Mouse (Mus musculus) MEL (cell line): ENCODE measurements at regions not wholly inside any gene's neighbourhood (a gene's known extent, or its start where the extent isn't known, plus 50 kb on each side); places are given as distances from the start of the nearest gene placed in this dataset.

Experiments
- DNase-seq: peaks from one replicate; pipeline ENCODE4 v3.0.0; 2011; ENCODE audit warnings: low read depth, low spot score
- H3K27ac ChIP-seq: 2 replicates; pipeline ENCODE4 v1.5.1; 2012; ENCODE audit warnings: low read depth, mild to moderate bottlenecking, control low read depth, low read length, moderate library complexity; ENCODE audit not compliant: control insufficient read depth
- H3K27me3 ChIP-seq, 2 experiments: fragments of 150-350 bp in 1 of 2; sonication (generic) in 1 of 2; 2 replicates each; pipeline ENCODE4 v1.6.1; 2012; ENCODE audit warnings: low read length in 2 of 2, mild to moderate bottlenecking in 2 of 2, improper control_type of control experiment in 1 of 2, moderate library complexity in 1 of 2; ENCODE audit not compliant: insufficient read depth in 2 of 2, control insufficient read depth in 1 of 2
- H3K36me3 ChIP-seq, 2 experiments: 2 replicates each; pipeline ENCODE4 v1.6.1; 2012 to 2014; ENCODE audit warnings: low read length in 2 of 2, improper control_type of control experiment in 1 of 2, inconsistent platforms in 1 of 2, mild to moderate bottlenecking in 1 of 2; ENCODE audit not compliant: insufficient read depth in 2 of 2, control insufficient read depth in 1 of 2
- H3K4me1 ChIP-seq, 2 experiments: fragments of 150-350 bp in 1 of 2; sonication (generic) in 1 of 2; 2 replicates each; pipeline ENCODE4 v1.6.1; 2012; ENCODE audit warnings: low read length in 2 of 2, improper control_type of control experiment in 1 of 2, mild to moderate bottlenecking in 1 of 2; ENCODE audit not compliant: insufficient read depth in 2 of 2, control insufficient read depth in 1 of 2
- H3K4me3 ChIP-seq, 2 experiments: fragments of 150-350 bp in 1 of 2; sonication (generic) in 1 of 2; 2 replicates each; pipeline ENCODE4 v1.5.1; 2012; ENCODE audit warnings: low read depth in 2 of 2, low read length in 2 of 2, mild to moderate bottlenecking in 2 of 2, moderate library complexity in 2 of 2, control low read depth in 1 of 2, improper control_type of control experiment in 1 of 2; ENCODE audit not compliant: control insufficient read depth in 1 of 2, insufficient read depth in 1 of 2
- H3K79me2 ChIP-seq: 2 replicates; pipeline ENCODE4 v1.6.1; 2012; ENCODE audit warnings: mild to moderate bottlenecking, low read length, moderate library complexity; ENCODE audit not compliant: control insufficient read depth, poor library complexity, insufficient read depth
- H3K9ac ChIP-seq: 2 replicates; pipeline ENCODE4 v1.6.1; 2012; ENCODE audit warnings: low read depth, mild to moderate bottlenecking, control low read depth, low read length, moderate library complexity; ENCODE audit not compliant: control insufficient read depth, poor library complexity, severe bottlenecking
- H3K9me3 ChIP-seq: fragments of 150-350 bp; sonication (generic); replicated peaks from 2 replicates; pipeline ENCODE4 v1.6.1; 2012; ENCODE audit warnings: mild to moderate bottlenecking, low read length, improper control_type of control experiment, moderate library complexity; ENCODE audit not compliant: insufficient read depth
- BHLHE40 ChIP-seq: IDR thresholded peaks from 2 replicates; pipeline ENCODE4 v1.6.1; 2012; ENCODE audit warnings: low read depth, mild to moderate bottlenecking, inconsistent platforms, low read length, improper control_type of control experiment, borderline replicate concordance
- CTCF ChIP-seq, 3 experiments: IDR thresholded peaks in 2 of 3; conservative IDR thresholded peaks in 1 of 3; 2 replicates each; pipeline ENCODE4 v1.5.1; 2011 to 2012; ENCODE audit warnings: low read length in 3 of 3, low read depth in 2 of 3, mild to moderate bottlenecking in 2 of 3, improper control_type of control experiment in 1 of 3, inconsistent platforms in 1 of 3, mixed read lengths in 1 of 3, moderate library complexity in 1 of 3; ENCODE audit not compliant: control insufficient read depth in 1 of 3, insufficient read depth in 1 of 3, poor library complexity in 1 of 3, severe bottlenecking in 1 of 3
- E2F4 ChIP-seq: IDR thresholded peaks from 2 replicates; pipeline ENCODE4 v1.6.1; 2011; ENCODE audit warnings: low read depth, low read length, improper control_type of control experiment, borderline replicate concordance
- ELF1 ChIP-seq: IDR thresholded peaks from 2 replicates; pipeline ENCODE4 v1.6.1; 2014; ENCODE audit warnings: low read depth, mild to moderate bottlenecking, inconsistent platforms, low read length, improper control_type of control experiment, moderate library complexity
- EP300 ChIP-seq, 2 experiments: IDR thresholded peaks; 2 replicates each; pipeline ENCODE4 v1.6.1; 2011; ENCODE audit warnings: improper control_type of control experiment in 2 of 2, low read length in 2 of 2, low read depth in 1 of 2, mild to moderate bottlenecking in 1 of 2
- ETS1 ChIP-seq: IDR thresholded peaks from 2 replicates; pipeline ENCODE4 v1.6.1; 2012; ENCODE audit warnings: low read depth, mild to moderate bottlenecking, inconsistent platforms, low read length, improper control_type of control experiment, moderate library complexity
- KAT2A ChIP-seq: conservative IDR thresholded peaks from 2 replicates; pipeline ENCODE4 v1.6.1; 2012; ENCODE audit warnings: low read depth, low read length, improper control_type of control experiment, inconsistent platforms
- MAFK ChIP-seq: IDR thresholded peaks from 2 replicates; pipeline ENCODE4 v1.6.1; 2011; ENCODE audit warnings: low read depth, mild to moderate bottlenecking, low read length, improper control_type of control experiment, borderline replicate concordance
- MAX ChIP-seq: IDR thresholded peaks from 2 replicates; pipeline ENCODE4 v1.6.1; 2011; ENCODE audit warnings: low read length, improper control_type of control experiment
- MAZ ChIP-seq: IDR thresholded peaks from 2 replicates; pipeline ENCODE4 v1.6.1; 2012; ENCODE audit warnings: low read depth, mild to moderate bottlenecking, inconsistent platforms, low read length, improper control_type of control experiment
- MXI1 ChIP-seq: IDR thresholded peaks from 2 replicates; pipeline ENCODE4 v1.6.1; 2011; ENCODE audit warnings: mild to moderate bottlenecking, low read depth, low read length, improper control_type of control experiment
- MYB ChIP-seq: IDR thresholded peaks from 2 replicates; pipeline ENCODE4 v1.6.1; 2011; ENCODE audit warnings: mild to moderate bottlenecking, low read depth, low read length, improper control_type of control experiment
- MYC ChIP-seq: IDR thresholded peaks from 2 replicates; pipeline ENCODE4 v1.6.1; 2011; ENCODE audit warnings: low read depth, mild to moderate bottlenecking, low read length, improper control_type of control experiment, moderate library complexity
- POLR2AphosphoS2 ChIP-seq: IDR thresholded peaks from 2 replicates; pipeline ENCODE4 v1.6.1; 2011; ENCODE audit warnings: low read length, improper control_type of control experiment
- POLR2AphosphoS5 ChIP-seq: IDR thresholded peaks from 2 replicates; pipeline ENCODE4 v1.6.1; 2012; ENCODE audit warnings: low read depth, borderline replicate concordance, mild to moderate bottlenecking, inconsistent platforms, low read length, moderate library complexity, mixed read lengths
- RAD21 ChIP-seq: IDR thresholded peaks from 2 replicates; pipeline ENCODE4 v1.6.1; 2011; ENCODE audit warnings: mild to moderate bottlenecking, low read depth, low read length, improper control_type of control experiment
- RCOR1 ChIP-seq: IDR thresholded peaks from 2 replicates; pipeline ENCODE4 v1.6.1; 2012; ENCODE audit warnings: low read depth, mild to moderate bottlenecking, inconsistent platforms, low read length, improper control_type of control experiment
- SMC3 ChIP-seq: IDR thresholded peaks from 2 replicates; pipeline ENCODE4 v1.6.1; 2011; ENCODE audit warnings: low read depth, low read length, improper control_type of control experiment
- USF1 ChIP-seq: IDR thresholded peaks from 2 replicates; pipeline ENCODE4 v1.6.1; 2014; ENCODE audit warnings: low read depth, mild to moderate bottlenecking, inconsistent platforms, low read length, improper control_type of control experiment, moderate library complexity
- USF2 ChIP-seq, 2 experiments: IDR thresholded peaks; 2 replicates each; pipeline ENCODE4 v1.6.1; 2011 to 2012; ENCODE audit warnings: improper control_type of control experiment in 2 of 2, low read length in 2 of 2, borderline replicate concordance in 1 of 2, inconsistent platforms in 1 of 2, low read depth in 1 of 2, mild to moderate bottlenecking in 1 of 2; ENCODE audit not compliant: insufficient read depth in 1 of 2
- ZMIZ1 ChIP-seq: IDR thresholded peaks from 2 replicates; pipeline ENCODE4 v1.6.1; 2012; ENCODE audit warnings: low read depth, mild to moderate bottlenecking, inconsistent platforms, low read length, improper control_type of control experiment, moderate library complexity
- ZNF384 ChIP-seq: IDR thresholded peaks from 2 replicates; pipeline ENCODE4 v1.6.1; 2012; ENCODE audit warnings: low read depth, mild to moderate bottlenecking, inconsistent platforms, low read length, improper control_type of control experiment

DNA sequence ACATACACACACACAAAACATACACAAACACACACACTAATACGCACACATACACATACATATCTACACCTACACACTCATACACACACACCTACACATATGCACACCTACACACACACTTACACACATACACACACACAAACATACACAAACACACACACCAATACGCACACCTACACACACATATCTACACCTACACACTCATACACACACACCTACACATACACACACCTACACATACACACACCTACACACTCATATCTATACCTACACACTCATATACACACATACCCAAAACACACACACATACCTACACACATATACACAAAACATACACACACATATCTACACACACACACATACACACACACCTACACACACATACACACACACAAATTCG is 179.9 kb upstream of the Frmd6 start:
- no peak overlapping the region for H3K4me3 ChIP-seq

DNA sequence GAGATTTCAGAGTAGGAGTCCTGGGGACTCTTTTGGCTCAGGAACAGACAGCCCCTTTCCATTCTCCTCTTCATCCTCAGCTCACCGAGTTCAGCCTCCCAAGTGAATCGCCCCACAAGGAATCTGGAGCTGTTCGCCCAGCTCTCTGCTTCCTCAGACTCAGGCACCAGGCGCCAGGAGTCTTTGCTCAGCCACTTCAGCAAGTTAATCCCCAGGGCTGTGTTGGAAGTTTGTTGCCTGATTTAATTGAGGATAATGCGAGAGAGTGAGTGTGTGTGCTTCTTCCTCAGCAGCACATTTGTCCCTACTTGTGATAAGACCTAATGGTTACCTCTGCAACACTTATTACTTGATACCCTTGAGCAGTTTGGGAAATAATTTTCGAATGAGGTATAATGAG is 177.8 kb upstream of the Frmd6 start:
- no peaks in the 10 kb centered on the region for H3K79me2 ChIP-seq
- H3K36me3 ChIP-seq: no peaks in the 10 kb centered on the region
- no peaks in the 10 kb centered on the region for H3K9me3 ChIP-seq
- H3K27ac ChIP-seq: no peak overlapping the region
- no peak overlapping the region for H3K9ac ChIP-seq
- no peak for DNase-seq
- TF ChIP-seq USF1 (no peak), KAT2A (no peak), POLR2AphosphoS2 (no peak), RCOR1 (no peak), CTCF (IDR thresholded peaks at IDR 0.05 in 2 of 3, conservative IDR thresholded peaks at IDR 0.05 in 1 of 3; ENCODE audit: control insufficient read depth in 1 of 3, insufficient read depth in 1 of 3, low read depth in 2 of 3, low read length in 3 of 3, poor library complexity in 1 of 3, severe bottlenecking in 1 of 3) (no peak), SMC3 (no peak), EP300 (IDR thresholded peaks at IDR 0.05; ENCODE audit: low read depth in 1 of 2, low read length in 2 of 2) (no peak), MAFK (no peak)
- TF ChIP-seq, all 39 proteins: peak for 0
- Histone ChIP-seq H3K4me3 (no peak overlapping the region), H3K4me1 (peaks cover 0 to 3% of the 10 kb centered on the region in 2 experiments; a peak in 1 of 4 replicates), H3K27me3 (no peaks in the 10 kb centered on the region)

More for the DNA sequence above, 179.9 kb upstream of the Frmd6 start:
- TF ChIP-seq MYC (no peak), MYB (no peak), RAD21 (no peak), SMC3 (no peak)
- TF ChIP-seq, all 39 proteins: peak for 0
- no peak for DNase-seq
- H3K9me3 ChIP-seq: no peaks in the 10 kb centered on the region
- H3K79me2 ChIP-seq: no peaks in the 10 kb centered on the region
- H3K27ac ChIP-seq: no peak overlapping the region
- no peaks in the 10 kb centered on the region for H3K27me3 ChIP-seq
- no peak overlapping the region for H3K9ac ChIP-seq
- peaks cover 0 to 3% of the 10 kb centered on the region in 2 experiments; a peak in 1 of 4 replicates for H3K4me1 ChIP-seq
- no peaks in the 10 kb centered on the region for H3K36me3 ChIP-seq

DNA sequence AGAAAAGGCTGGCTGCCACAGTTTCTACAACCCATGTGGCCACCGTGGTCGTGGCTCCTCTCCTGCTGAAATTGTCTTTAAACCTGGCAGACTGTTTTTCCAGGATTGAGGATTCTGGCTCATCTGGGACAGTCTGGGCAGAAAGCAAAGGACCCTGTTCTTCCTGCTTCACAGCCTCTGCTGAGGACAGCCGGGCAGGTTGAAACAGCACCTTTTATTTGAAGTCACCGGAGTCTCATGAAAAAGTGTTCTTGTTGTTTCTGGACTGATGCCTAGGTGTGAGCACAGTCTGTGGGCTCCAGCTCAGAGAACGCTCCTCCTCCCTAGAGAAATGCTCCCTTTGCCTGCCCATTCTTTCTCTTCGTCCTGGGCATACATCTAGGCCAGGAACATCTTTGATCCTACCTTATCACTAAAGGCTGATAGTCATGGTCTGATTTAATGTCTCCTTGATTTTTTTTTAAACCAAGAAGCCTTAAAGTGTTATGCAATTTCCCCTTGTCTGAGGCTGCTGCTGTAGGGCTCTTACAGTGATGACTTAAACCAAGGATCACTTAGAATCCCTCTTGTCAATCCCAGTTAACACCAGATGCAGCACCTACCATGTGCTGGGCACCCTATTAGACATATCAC is 177.0 kb upstream of the Frmd6 start:
- no peak overlapping the region for H3K9ac ChIP-seq
- H3K4me3 ChIP-seq: no peak overlapping the region
- H3K9me3 ChIP-seq: no peaks in the 10 kb centered on the region
- no peaks in the 10 kb centered on the region for H3K36me3 ChIP-seq
- no peak overlapping the region for H3K27ac ChIP-seq
- TF ChIP-seq EP300 (IDR thresholded peaks at IDR 0.05; ENCODE audit: low read depth in 1 of 2, low read length in 2 of 2): no peak
- no peak for TF ChIP-seq BHLHE40
- no peak for TF ChIP-seq KAT2A
- TF ChIP-seq ZNF384: no peak
- no peak for TF ChIP-seq POLR2AphosphoS5
- no peak for TF ChIP-seq ETS1
- no peak for TF ChIP-seq CTCF (IDR thresholded peaks at IDR 0.05 in 2 of 3, conservative IDR thresholded peaks at IDR 0.05 in 1 of 3; ENCODE audit: control insufficient read depth in 1 of 3, insufficient read depth in 1 of 3, low read depth in 2 of 3, low read length in 3 of 3, poor library complexity in 1 of 3, severe bottlenecking in 1 of 3)
- TF ChIP-seq E2F4: no peak
- no peak for TF ChIP-seq MAZ
- no peak for TF ChIP-seq MAX
- no peak for TF ChIP-seq USF2 (IDR thresholded peaks at IDR 0.05; ENCODE audit: borderline replicate concordance in 1 of 2, insufficient read depth in 1 of 2, low read depth in 1 of 2, low read length in 2 of 2)
- TF ChIP-seq POLR2AphosphoS2: no peak
- TF ChIP-seq SMC3: no peak
- TF ChIP-seq ELF1: no peak
- TF ChIP-seq MYB: no peak
- TF ChIP-seq MXI1: no peak
- TF ChIP-seq ZMIZ1: no peak
- TF ChIP-seq MYC: no peak
- H3K4me1 ChIP-seq: peaks cover 0 to 3% of the 10 kb centered on the region in 2 experiments; a peak in 1 of 4 replicates
- H3K79me2 ChIP-seq: no peaks in the 10 kb centered on the region
- no peak for DNase-seq
- no peaks in the 10 kb centered on the region; a peak in 1 of 4 replicates for H3K27me3 ChIP-seq
